Mouse (Mus musculus) lung, embryonic 14.5 days (tissue): ENCODE data around the gene Kras. TPM values are rescaled to one million over a fixed set of nuclear protein-coding genes. Genes with fewer than 3 reads are reported as not detected.

Experiments used
- ATAC-seq: fragments of 200-750 bp; cut with Nextera tagmentation; 2 replicates; pipeline ENCODE4 v1.8.0; 2017; ENCODE audit warnings: mild to moderate bottlenecking, moderate TSS enrichment, moderate library complexity; ENCODE audit not compliant: insufficient read depth
- DNase-seq: peaks from one replicate; pipeline ENCODE4 v3.0.0-alpha.2; 2015
- H3K27ac ChIP-seq: fragments of 300-500 bp; sonication (generic); 2 replicates; pipeline ENCODE4 v1.5.1; 2014; ENCODE audit warnings: low read depth, mild to moderate bottlenecking, moderate library complexity
- H3K27me3 ChIP-seq: fragments of 300-500 bp; sonication (generic); 2 replicates; pipeline ENCODE4 v1.6.1; 2014; ENCODE audit warnings: low read length, control low read depth; ENCODE audit not compliant: insufficient read depth
- H3K36me3 ChIP-seq: fragments of 300-500 bp; sonication (generic); 2 replicates; pipeline ENCODE4 v1.6.1; 2014; ENCODE audit warnings: control low read depth; ENCODE audit not compliant: insufficient read depth
- H3K4me1 ChIP-seq: fragments of 300-500 bp; sonication (generic); 2 replicates; pipeline ENCODE4 v1.6.1; 2014; ENCODE audit warnings: antibody characterized with exemption, control low read depth; ENCODE audit not compliant: insufficient read depth
- H3K4me2 ChIP-seq: fragments of 300-500 bp; sonication (generic); 2 replicates; pipeline ENCODE4 v1.6.1; 2014; ENCODE audit warnings: mild to moderate bottlenecking
- H3K4me3 ChIP-seq: fragments of 300-500 bp; sonication (generic); 2 replicates; pipeline ENCODE4 v1.5.1; 2014; ENCODE audit warnings: low read depth, low read length
- H3K9ac ChIP-seq: fragments of 300-500 bp; sonication (generic); 2 replicates; pipeline ENCODE4 v1.6.1; 2014
- H3K9me3 ChIP-seq: fragments of 300-500 bp; sonication (generic); 2 replicates; pipeline ENCODE4 v1.6.1; 2016; ENCODE audit warnings: low read depth, low read length, control low read depth
- CTCF ChIP-seq: IDR thresholded peaks from 2 replicates; pipeline ENCODE4 v1.5.1; 2016; ENCODE audit warnings: antibody characterized with exemption, low read depth
- WGBS: fragments of 180-500 bp; shearing (Covaris S2); extraction: QIAGEN DNeasy Blood & Tissue Kit; methylation state at CpG from one replicate; pipeline ENCODE4 v1.1.7; 2014; 5-methylcytosine and 5-hydroxymethylcytosine counted together
- polyA plus RNA-seq: library from polyadenylated mRNA; unstranded; fragments of >200 nt; fragmentation: Nextera tagmentation; extraction: Ambion mirVana; gene quantifications from 2 replicates; pipeline ENCODE4 v1.2.1, GENCODE M21; 2014

The Kras gene
- polyA plus RNA-seq, 1 experiment from 2014 or later, result 116 TPM

GRCm38 (mm10) chr6:145224246-145224645 is 25.8 kb downstream of the Kras start:
- Histone ChIP-seq H3K4me2 (no peak overlapping the region), H3K36me3 (peaks cover 42% of the 10 kb centered on the region), H3K4me1 (no peaks in the 10 kb centered on the region), H3K9me3 (no peaks in the 10 kb centered on the region), H3K4me3 (no peak overlapping the region), H3K27ac (no peak overlapping the region), H3K9ac (no peak overlapping the region), H3K27me3 (no peaks in the 10 kb centered on the region)
- ATAC-seq (no peak), DNase-seq (no peak)
- TF ChIP-seq CTCF, result no peak
- 88% methylated on average over 6 of the region's 6 CpGs for WGBS

DNA sequence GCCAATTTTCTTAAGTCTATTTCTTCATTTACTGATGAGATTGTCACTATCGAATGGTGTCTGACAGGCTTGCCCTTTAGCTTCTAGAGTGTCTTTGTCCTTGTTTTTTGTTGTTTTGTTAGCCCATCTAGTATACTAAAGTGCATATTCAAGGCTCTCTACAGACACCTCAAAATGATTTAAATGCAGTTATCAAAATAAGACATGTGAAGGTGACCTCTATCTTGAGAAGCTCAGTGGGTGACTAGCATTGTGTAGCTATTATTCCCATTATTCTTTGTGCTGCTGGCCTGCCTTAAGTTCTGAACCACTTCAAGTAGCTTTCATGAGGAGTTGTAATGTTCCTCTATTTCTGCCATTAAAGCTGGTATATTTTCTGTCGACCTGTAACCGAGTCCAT is 34.2 kb downstream of the Kras start:
- no peak for DNase-seq
- TF ChIP-seq CTCF, result no peak
- H3K27me3 ChIP-seq, result no peaks in the 10 kb centered on the region

DNA sequence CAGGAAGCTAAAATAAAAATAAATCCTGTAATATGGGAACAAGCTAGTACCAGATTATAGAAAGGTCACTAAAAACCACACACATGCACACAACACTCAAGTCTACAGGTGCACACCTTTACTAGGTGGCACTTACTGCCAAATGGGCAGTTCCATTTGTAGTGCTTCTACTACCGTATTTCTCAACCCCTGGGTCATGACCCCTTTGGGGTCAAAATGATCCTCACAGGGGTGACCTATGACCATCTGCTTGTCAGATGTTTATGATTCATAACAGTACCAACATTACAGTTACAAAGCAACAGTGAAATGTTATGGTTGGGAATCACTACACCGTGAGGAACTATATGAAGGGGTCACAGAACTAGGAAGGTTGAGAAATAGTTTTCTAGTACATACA is 36.1 kb downstream of the Kras start:
- H3K4me1 ChIP-seq, result peaks cover 10% of the 10 kb centered on the region
- no peak for ATAC-seq
- 66% methylated on average over 2 of the region's 2 CpGs for WGBS
- TF ChIP-seq CTCF, result no peak
- no peak overlapping the region for H3K4me3 ChIP-seq
- no peaks in the 10 kb centered on the region for H3K27me3 ChIP-seq
- no peaks in the 10 kb centered on the region for H3K9me3 ChIP-seq
- no peak overlapping the region for H3K4me2 ChIP-seq
- no peak overlapping the region for H3K9ac ChIP-seq
- peaks cover 19% of the 10 kb centered on the region for H3K36me3 ChIP-seq
- H3K27ac ChIP-seq, result no peak overlapping the region
- DNase-seq, result no peak

More for the DNA sequence above, 34.2 kb downstream of the Kras start:
- no peak overlapping the region for H3K4me2 ChIP-seq
- H3K4me3 ChIP-seq, result no peak overlapping the region
- H3K9ac ChIP-seq, result no peak overlapping the region
- H3K4me1 ChIP-seq, result peaks cover 6% of the 10 kb centered on the region
- ATAC-seq, result no peak
- no peaks in the 10 kb centered on the region for H3K9me3 ChIP-seq
- H3K27ac ChIP-seq, result no peak overlapping the region
- 81% methylated on average over 3 of the region's 3 CpGs for WGBS
- peaks cover 32% of the 10 kb centered on the region for H3K36me3 ChIP-seq

GRCm38 (mm10) chr6:145211376-145212305 is 38.4 kb downstream of the Kras start:
- WGBS, result 2% methylated on average over 21 of the region's 21 CpGs
- Histone ChIP-seq H3K9ac (peak overlapping the region; percentile 88), H3K4me2 (peak overlapping the region; percentile 67), H3K27me3 (no peaks in the 10 kb centered on the region), H3K4me1 (peaks cover 10% of the 10 kb centered on the region), H3K4me3 (peak overlapping the region; percentile 72), H3K36me3 (peaks cover 11% of the 10 kb centered on the region; the same call in 1 of the 2 replicates), H3K9me3 (no peaks in the 10 kb centered on the region), H3K27ac (peak overlapping the region; percentile 98)
- peak; percentile 49 for ATAC-seq
- peak; percentile 72 for DNase-seq
- 0 out of 2 replicates have a peak, but pooled peaks have one; percentile 14 for TF ChIP-seq CTCF

GRCm38 (mm10) chr6:145210816-145211338 is 39.2 kb downstream of the Kras start, which contains the start of the genes Casc1 and Etfrf1:
Casc1 (minus strand) TSS chr6:145211005.
Etfrf1 (plus strand) TSS chr6:145211134.
- DNase-seq (peak; percentile 100), ATAC-seq (peak; percentile 100)
- H3K4me1 ChIP-seq, result peaks cover 10% of the 10 kb centered on the region
- peak within 1 kb of the TSS; percentile 98 for H3K27ac ChIP-seq
- WGBS, result under 1% methylated on average over 36 of the region's 36 CpGs
- peak within 1 kb of the TSS; percentile 68 for H3K4me2 ChIP-seq
- H3K4me3 ChIP-seq, result peak within 1 kb of the TSS; percentile 72
- TF ChIP-seq CTCF, result no peak
- H3K27me3 ChIP-seq, result no peaks in the 10 kb centered on the region
- peak within 1 kb of the TSS; percentile 88 for H3K9ac ChIP-seq
- peaks cover 5% of the 10 kb centered on the region; the same call in 1 of the 2 replicates for H3K36me3 ChIP-seq
- H3K9me3 ChIP-seq, result no peaks in the 10 kb centered on the region

DNA sequence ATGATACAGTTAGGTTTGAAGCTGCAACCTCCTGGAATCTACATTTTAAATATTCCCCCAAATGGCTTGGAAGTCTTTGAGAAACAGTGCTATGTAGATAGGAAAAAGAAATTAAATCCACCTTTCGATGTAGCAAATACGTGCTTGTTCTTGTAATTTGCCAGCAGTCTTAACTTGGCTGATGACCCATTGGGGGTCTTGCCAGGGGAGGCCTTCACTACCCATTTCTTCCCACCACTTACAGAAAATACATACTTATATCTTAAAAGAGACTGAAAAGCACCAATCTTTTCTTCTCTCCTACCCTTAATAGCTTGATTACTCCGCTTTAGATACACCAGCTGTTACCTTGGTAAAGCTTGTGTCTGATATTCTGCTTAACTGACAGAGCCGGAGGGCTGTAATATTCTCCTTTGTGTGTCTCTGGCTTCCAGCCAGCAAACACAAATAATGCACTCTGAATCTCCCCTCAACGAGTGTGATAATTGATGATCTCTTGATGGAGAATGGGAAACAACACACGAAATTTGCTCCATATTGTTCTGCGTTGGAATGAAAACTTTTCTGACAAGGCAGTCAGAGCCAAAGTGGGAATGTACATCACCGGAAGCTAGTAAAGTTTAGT is 39.9 kb downstream of the Kras start:
- ATAC-seq (no peak), DNase-seq (no peak)
- H3K9me3 ChIP-seq, result no peaks in the 10 kb centered on the region
- no peak for TF ChIP-seq CTCF
- H3K27ac ChIP-seq, result 0 out of 2 replicates have a peak overlapping the region, but pooled peaks have one; percentile 25
- H3K4me2 ChIP-seq, result peak overlapping the region; percentile 68
- H3K9ac ChIP-seq, result no peak overlapping the region
- WGBS, result 29% methylated on average over 8 of the region's 8 CpGs
- H3K36me3 ChIP-seq, result no peaks in the 10 kb centered on the region; the same call in 1 of the 2 replicates
- peaks cover 10% of the 10 kb centered on the region for H3K4me1 ChIP-seq
- H3K27me3 ChIP-seq, result no peaks in the 10 kb centered on the region
- peak overlapping the region; percentile 33 for H3K4me3 ChIP-seq
